Mouse (Mus musculus): ENCODE results near the gene D10Jhu81e.

D10Jhu81e gene

GRCm38 (mm10) chr10:78162646-78163045 is 6.9 kb downstream of the D10Jhu81e start:
- no peak for DNase-seq

GRCm38 (mm10) chr10:78161096-78161495 is 8.5 kb downstream of the D10Jhu81e start:
- no peak for DNase-seq

DNA sequence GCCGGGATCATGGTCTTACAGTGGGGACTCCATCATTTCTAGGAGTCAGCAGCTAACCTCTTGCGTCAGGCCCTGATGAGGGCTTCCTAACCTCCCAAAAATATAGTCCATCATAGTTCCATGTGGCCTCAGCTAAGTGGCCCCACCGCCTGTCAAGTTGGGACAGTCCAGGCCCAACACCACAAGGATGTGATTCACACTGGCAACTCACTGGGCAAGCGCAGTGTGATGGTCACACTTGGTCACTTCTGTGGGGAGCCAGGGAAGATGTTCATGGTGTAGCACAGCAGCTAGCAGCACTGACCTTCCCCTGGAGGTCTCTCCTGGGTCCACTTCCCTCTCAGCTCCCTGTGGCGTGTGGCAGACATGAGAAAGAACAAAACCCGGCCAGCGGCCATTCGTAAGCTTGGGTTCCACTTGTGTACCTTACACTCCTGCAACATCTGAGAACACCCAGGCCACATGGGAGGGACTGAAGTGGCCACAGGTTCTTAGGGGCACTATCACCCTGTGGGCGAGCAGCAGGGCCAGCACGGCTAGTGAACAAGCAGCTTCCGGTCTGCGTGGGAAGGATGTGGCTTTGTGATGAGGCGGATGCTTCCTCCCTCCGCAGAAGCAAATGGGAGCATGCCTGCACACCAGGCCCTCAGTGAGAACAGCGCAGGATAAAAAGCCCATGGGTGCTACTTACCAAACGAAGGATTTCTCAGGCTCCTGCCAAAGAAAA is 9.1 kb downstream of the D10Jhu81e start:
- DNase-seq, result no peak

- DNase-seq, result peak; percentile 89
Observed at GRCm38 (mm10) chr10:78159906-78160305, 9.7 kb downstream of the D10Jhu81e start.

DNA sequence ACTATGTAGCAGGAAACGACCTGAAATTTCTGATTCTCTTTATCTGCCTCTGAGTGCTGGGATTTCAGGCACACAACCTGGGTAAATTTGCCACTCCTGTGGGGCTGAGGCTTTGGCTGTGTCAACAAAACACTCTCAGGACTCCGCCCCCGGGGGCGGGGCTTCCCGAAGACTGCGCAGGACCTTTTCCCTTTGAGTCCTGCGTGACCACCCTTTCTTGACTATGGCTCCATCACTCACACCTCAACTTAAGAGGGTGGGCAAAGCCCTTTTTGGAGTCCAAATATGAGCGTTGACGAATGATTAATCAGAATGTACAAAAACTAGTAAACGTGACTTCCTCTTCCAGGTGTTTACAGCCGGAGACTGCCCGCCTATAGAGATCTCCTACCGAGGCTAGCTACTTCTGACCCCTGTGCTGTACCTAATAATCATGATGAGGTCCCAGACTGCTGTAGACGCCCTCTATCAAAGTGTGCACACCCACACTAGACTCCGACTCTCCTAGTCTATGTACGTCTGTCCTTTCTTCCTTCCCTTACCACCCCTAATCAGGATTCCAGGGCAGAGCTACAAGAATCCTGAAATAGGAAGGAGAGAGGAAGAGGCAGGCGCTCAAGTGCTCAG is 10.2 kb downstream of the D10Jhu81e start:
- peak; percentile 85 for DNase-seq

DNA sequence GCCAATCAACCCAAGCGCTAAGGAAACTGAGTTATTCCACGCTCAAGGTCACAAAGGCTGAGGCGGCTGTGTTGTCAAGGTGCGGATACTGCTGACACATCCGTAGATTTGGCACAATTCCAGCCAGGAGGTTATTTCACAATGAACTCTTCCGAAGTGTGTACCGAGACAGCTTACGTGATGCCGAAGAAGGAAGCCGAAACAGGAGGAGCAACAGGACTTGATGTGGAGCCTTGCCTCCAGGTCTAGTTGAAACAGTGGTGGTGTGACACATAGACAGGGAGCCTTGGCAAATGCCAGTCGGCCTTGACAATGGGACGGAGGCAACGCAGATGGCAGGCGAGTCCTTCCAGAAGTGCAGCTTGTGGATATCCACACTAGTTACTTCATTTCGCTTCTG is 11.5 kb downstream of the D10Jhu81e start:
- no peak for DNase-seq

DNA sequence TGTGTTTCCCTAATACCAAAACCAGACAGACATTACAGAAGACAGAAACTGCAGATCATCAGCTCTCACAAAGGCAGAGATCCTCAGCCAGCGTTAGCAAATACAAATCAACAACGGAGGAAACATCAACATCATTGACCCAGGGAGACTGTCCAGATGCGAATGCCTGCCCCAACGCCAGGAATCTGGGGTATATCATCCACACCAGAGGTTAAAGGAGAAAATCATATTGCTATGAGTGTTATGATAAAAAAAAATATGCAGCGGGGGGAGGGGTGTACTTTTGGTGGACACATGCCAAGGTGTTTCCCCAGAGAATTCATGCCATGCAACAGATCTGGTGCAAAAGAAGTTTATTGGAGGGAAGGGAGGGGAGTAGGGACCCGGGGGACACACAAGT is 12.7 kb downstream of the D10Jhu81e start:
- no peak for DNase-seq

GRCm38 (mm10) chr10:78148834-78149766 is 20.5 kb downstream of the D10Jhu81e start:
- no peak for DNase-seq

- no peak for DNase-seq
Observed at GRCm38 (mm10) chr10:78147908-78148441, 21.6 kb downstream of the D10Jhu81e start.

- DNase-seq, result peak; percentile 46
Observed at GRCm38 (mm10) chr10:78143727-78144505, 25.7 kb downstream of the D10Jhu81e start.

GRCm38 (mm10) chr10:78140843-78141242 is 28.7 kb downstream of the D10Jhu81e start:
- no peak for DNase-seq

DNA sequence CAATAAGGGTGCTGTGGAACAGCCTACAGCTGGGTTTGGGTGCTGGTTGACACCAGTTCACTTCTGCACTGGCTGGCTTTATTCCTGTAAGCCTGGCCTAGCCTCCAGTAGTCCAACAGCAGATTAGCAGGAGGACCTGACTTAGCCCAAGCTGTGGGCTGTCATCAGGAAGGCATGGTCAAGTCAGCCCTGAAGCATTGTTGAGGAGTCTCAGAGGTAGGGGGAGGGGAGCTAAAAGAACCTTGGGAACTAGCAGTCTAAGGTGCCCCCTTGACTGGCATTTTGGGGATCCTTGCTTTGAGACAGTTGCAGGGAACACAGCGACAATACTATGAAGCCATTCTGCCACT is 29.4 kb downstream of the D10Jhu81e start:
- no peak for DNase-seq

- no peak for DNase-seq
Observed at GRCm38 (mm10) chr10:78139572-78140250, 29.9 kb downstream of the D10Jhu81e start.

DNA sequence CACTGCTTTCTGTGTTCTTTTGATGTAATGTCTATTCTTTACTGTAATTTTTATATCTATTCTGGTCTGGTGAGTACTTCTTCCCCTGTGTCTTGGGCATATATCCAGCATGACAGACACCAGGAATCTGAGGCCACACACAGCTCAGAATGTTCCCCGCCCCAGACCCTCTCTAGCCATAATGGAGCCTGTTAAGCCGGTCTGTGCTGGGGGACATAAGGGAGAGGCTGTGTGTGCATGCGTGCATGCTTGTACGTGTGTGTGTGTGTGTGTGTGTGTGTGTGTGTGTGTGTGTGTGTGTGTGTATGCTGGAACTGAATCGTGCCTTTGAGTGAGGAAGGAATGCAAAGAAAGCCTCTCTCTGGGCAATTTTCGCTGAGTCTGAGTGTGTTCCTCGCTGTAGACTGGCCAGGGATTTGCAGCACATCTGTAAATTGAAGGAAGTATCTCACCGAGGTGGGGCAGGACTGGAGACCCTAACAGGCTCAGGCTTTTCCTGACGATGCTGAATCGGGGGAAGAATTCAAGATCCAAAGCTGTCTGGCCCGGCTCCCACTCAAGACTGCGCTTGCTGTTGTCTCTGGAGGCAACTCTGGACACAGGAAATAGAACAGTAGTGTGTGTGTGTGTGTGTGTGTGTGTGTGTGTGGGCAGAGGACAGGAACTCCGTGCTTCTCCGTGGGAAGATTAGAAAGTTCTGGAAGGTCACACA is 30.6 kb downstream of the D10Jhu81e start:
- peak; percentile 59 for DNase-seq

- DNase-seq, result no peak
Observed at GRCm38 (mm10) chr10:78137191-78137590, 32.4 kb downstream of the D10Jhu81e start.

- no peak for DNase-seq
Observed at GRCm38 (mm10) chr10:78135947-78136346, 33.6 kb downstream of the D10Jhu81e start.

DNA sequence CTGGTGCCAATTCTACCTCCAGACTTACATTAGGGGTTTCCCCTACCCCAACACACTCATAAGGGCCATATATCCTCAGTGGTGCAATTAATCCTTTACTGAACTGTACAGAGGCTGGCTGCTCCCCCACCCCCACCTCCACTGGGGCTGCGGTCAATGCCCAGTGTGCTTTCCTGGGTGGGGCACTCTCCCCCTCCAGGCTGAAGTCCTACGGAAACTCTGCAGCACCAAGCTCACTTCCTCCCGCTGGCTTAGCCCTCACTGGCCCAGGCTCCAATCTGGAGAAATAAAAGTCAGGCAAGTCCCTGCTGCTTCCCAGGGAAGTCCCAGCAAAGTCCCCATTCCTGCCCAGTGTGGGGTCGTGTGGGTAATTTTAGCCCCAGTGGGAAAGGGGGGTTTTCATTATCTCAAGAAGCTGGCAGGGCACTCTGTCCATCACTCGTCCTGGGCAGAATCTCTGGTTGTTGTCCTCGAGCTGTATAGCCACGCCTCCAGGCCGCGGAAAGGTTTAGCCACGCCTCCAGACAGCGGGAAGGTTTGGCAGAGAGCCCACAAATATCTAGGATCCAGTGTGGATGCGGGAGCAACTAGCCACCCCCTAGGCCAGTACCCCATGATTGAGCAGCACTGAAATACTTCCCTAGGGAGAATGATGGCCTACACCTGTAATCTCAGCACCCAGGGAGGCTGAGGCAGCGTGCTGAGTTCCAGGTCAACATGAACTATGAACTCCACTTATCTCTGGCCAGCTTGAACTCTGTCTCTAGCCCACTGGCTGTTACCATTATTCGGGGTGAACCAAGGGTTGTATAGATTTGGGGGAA is 34.4 kb downstream of the D10Jhu81e start:
- peak; percentile 61 for DNase-seq

DNA sequence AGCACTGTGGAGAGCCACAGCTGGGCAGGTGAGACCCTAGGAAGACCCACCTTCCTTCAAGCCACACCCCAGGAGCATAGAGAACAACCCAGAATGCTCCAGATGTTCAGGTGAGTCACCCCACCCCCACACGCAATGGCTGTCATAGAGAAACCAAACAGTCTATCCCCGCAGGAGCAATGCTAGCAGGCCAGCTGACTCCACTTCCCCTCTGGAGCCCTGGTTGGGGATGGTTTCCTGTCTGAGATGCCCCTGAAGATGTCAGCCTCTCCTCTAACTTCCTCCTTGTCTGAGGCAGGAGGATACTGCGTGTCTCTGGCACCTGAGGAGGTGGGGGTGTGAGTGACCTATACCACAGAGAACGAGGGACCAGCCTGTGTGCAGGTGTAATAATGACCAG is 35.2 kb downstream of the D10Jhu81e start:
- DNase-seq, result no peak

DNA sequence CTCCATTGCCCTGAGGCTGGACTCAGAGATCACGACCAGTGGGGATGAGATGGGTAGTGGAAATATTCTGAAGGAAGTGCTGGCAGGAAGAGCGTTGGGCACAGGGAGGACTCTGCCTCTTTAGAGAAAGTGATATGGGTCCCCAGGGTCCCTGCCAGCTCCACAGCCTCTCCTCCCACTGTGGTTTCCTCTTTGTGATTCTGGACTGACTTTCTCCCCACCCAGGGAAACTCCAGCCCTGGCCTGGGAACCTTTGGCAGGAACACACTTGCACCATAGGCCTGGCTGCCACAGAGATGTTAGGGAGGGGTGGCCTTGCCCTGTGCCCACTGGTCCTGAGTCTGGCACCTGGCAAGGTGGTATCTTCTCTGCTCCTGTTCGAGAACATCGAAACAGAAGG is 39.6 kb downstream of the D10Jhu81e start:
- DNase-seq, result no peak

- DNase-seq, result peak; percentile 52
Observed at GRCm38 (mm10) chr10:78129423-78129822, 40.2 kb downstream of the D10Jhu81e start.

All from kidney, adult 18-20 months (tissue).